In genomic region chr2:121102051-121102450, GRCm38 (mm10) we compare ENCODE assay signal across 8 mouse cellular contexts. TPM values are rescaled to one million over a fixed set of nuclear protein-coding genes. Genes with fewer than 3 reads are reported as not detected.
DNase-seq lines count a peak whose midpoint lies in the region; ATAC-seq and TF ChIP-seq lines count a peak whose summit lies in the region.

No protein-coding gene starts in this region.

- 13% methylated on average over 9 of the region's 9 CpGs for WGBS in kidney, adult 2 months
- 32% methylated on average over 9 of the region's 9 CpGs for WGBS in neural tube, embryonic 11.5 days

- in situ Hi-C loops in ES-E14 (cut with MboI; ENCODE audit: low sequenced_read_pairs in 2 of 2, unreplicated experiment in 2 of 2), result no loop called here

- H3K4me2 ChIP-seq in neural tube, embryonic 11.5 days (ENCODE audit: low read depth), result no peak overlapping the region

- ATAC-seq in neural tube, embryonic 11.5 days (ENCODE audit: insufficient read depth, low FRiP score, low TSS enrichment), result no peak

- no peaks in the 10 kb centered on the region for H3K9me3 ChIP-seq in ES-E14 (ENCODE audit: control insufficient read depth, insufficient read depth, low read depth, low read length)
- H3K9me3 ChIP-seq in neural tube, embryonic 11.5 days (ENCODE audit: control insufficient read depth, low read length), result no peaks in the 10 kb centered on the region

- no peak for TF ChIP-seq POLR2A in kidney, adult 2 months (IDR thresholded peaks at IDR 0.05; ENCODE audit: low read depth, low read length)

- H3K36me3 ChIP-seq in ES-E14 (ENCODE audit: control insufficient read depth, insufficient read depth, low read length, poor library complexity, severe bottlenecking), result no peaks in the 10 kb centered on the region
- H3K36me3 ChIP-seq in kidney, adult 2 months (ENCODE audit: control insufficient read depth, insufficient read depth, low read length), result no peaks in the 10 kb centered on the region
- no peaks in the 10 kb centered on the region for H3K36me3 ChIP-seq in neural tube, embryonic 11.5 days (ENCODE audit: control insufficient read depth, insufficient read depth, low read length)

- TF ChIP-seq CTCF in kidney, adult 2 months (conservative IDR thresholded peaks at IDR 0.05; ENCODE audit: insufficient read depth, insufficient read length, low read depth, low read length), result peak; percentile 70

- no peaks in the 10 kb centered on the region for H3K4me1 ChIP-seq in ES-E14 (ENCODE audit: control insufficient read depth in 2 of 2, insufficient read depth in 2 of 2, low read length in 2 of 2, poor library complexity in 1 of 2)
- no peaks in the 10 kb centered on the region; the same call in 1 of the 2 replicates for H3K4me1 ChIP-seq in kidney, adult 2 months (ENCODE audit: control insufficient read depth, insufficient read depth, low read length)
- H3K4me1 ChIP-seq in neural tube, embryonic 11.5 days (ENCODE audit: control insufficient read depth, insufficient read depth, low read length), result no peaks in the 10 kb centered on the region

- DNase-seq in 3134 (ENCODE audit: extremely low read depth, insufficient read length, low spot score) (peak; percentile 27), ES-E14 (ENCODE audit: low read depth, low spot score) (peak; percentile 41)
- peak; percentile 65 for DNase-seq in cerebellum, adult 11 months
- peak; percentile 56 to 88 for DNase-seq in frontal cortex, adult 2 months (ENCODE audit: extremely low spot score in 1 of 2, low spot score in 1 of 2)
- peak; percentile 77 for DNase-seq in kidney, adult 2 months
- DNase-seq in left cerebral cortex, postnatal 36 days (ENCODE audit: low spot score in 2 of 2), result peak; percentile 44 to 54
- peak; percentile 52 for DNase-seq in neural tube, embryonic 11.5 days (ENCODE audit: low spot score)
- DNase-seq in thymus, postnatal 25 days, result peak; percentile 59

- H3K27me3 ChIP-seq in kidney, adult 2 months (replicated peaks; ENCODE audit: control insufficient read depth, insufficient read depth, low read length), result no peaks in the 10 kb centered on the region
- no peaks in the 10 kb centered on the region for H3K27me3 ChIP-seq in neural tube, embryonic 11.5 days (ENCODE audit: control insufficient read depth, insufficient read depth, low read length)

- H3K27ac ChIP-seq in ES-E14 (ENCODE audit: insufficient read depth, low read depth, low read length, poor library complexity, severe bottlenecking), result no peak overlapping the region
- H3K27ac ChIP-seq in kidney, adult 2 months (ENCODE audit: insufficient read depth, low read depth, low read length), result no peak overlapping the region
- H3K27ac ChIP-seq in neural tube, embryonic 11.5 days (ENCODE audit: low read depth, low read length), result no peak overlapping the region

- no peak overlapping the region for H3K9ac ChIP-seq in ES-E14 (ENCODE audit: insufficient read depth, low read depth, low read length, poor library complexity, severe bottlenecking)
- H3K9ac ChIP-seq in neural tube, embryonic 11.5 days (ENCODE audit: low read length), result no peak overlapping the region

- H3K4me3 ChIP-seq in ES-E14 (ENCODE audit: insufficient read depth in 1 of 2, low read depth in 1 of 2, low read length in 2 of 2, poor library complexity in 1 of 2, severe bottlenecking in 1 of 2), result no peak overlapping the region
- no peak overlapping the region for H3K4me3 ChIP-seq in kidney, adult 2 months (ENCODE audit: insufficient read depth, low read depth, low read length)
- H3K4me3 ChIP-seq in neural tube, embryonic 11.5 days (ENCODE audit: low read depth, low read length), result no peak overlapping the region

- intact Hi-C loops in left cerebral cortex, postnatal 36 days (cut with DNase I), result loop anchor here (2.0 kb wide), 1 partner anchor 61 kb away; no protein-coding TSS in a partner anchor

TF ChIP-seq in ES-E14, 5 proteins besides CTCF, POLR2A, EP300 and RAD21:
- TF ChIP-seq ZC3H11A (IDR thresholded peaks at IDR 0.05; ENCODE audit: borderline replicate concordance, low read depth, low read length) (peak; percentile 88), MAFK (IDR thresholded peaks at IDR 0.05; ENCODE audit: insufficient read depth, low read depth, low read length) (no peak)

RNA-seq across cellular contexts. Expression of gene Tgm7, which starts 7.5 kb away (rescaled TPM):
- total RNA-seq in ES-E14 (2012; rRNA removed), result not detected in 2 replicates
- 0.69 and 0.78 TPM in 2 replicates for polyA plus RNA-seq in frontal cortex, adult 2 months (2012; rRNA removed)
- polyA plus RNA-seq in kidney, adult 2 months (2012; rRNA removed), result 0.08 and 0.15 TPM in 2 replicates
- under 1 TPM in 1 of 2 experiments, not detected in 1; 0.25 TPM for total RNA-seq in left cerebral cortex, postnatal 36 days (2021)
- polyA plus RNA-seq in neural tube, embryonic 11.5 days (2014; fragmentation: Nextera tagmentation; extraction: Ambion mirVana), result not detected in 2 replicates

RNA-seq across cellular contexts. Expression of gene Tgm5, which starts 16.4 kb away (rescaled TPM):
- not detected in 2 replicates for total RNA-seq in ES-E14 (2012; rRNA removed)
- polyA plus RNA-seq in frontal cortex, adult 2 months (2012; rRNA removed), result 0.04 TPM in 2 replicates
- 0.06 and 0.08 TPM in 2 replicates for polyA plus RNA-seq in kidney, adult 2 months (2012; rRNA removed)
- not detected for total RNA-seq in left cerebral cortex, postnatal 36 days (2021)
- 0.11 TPM in 1 of 2 replicates, not detected in the other for polyA plus RNA-seq in neural tube, embryonic 11.5 days (2014; fragmentation: Nextera tagmentation; extraction: Ambion mirVana)

RNA-seq across cellular contexts. Expression of gene Adal, which starts 38.2 kb away (rescaled TPM):
- total RNA-seq in ES-E14 (2012; rRNA removed), result 14.8 and 15.0 TPM in 2 replicates
- polyA plus RNA-seq in frontal cortex, adult 2 months (2012; rRNA removed), result 21.2 and 22.5 TPM in 2 replicates
- polyA plus RNA-seq in kidney, adult 2 months (2012; rRNA removed), result 5.6 and 8.0 TPM in 2 replicates
- total RNA-seq in left cerebral cortex, postnatal 36 days (2021), result 10 to 100 TPM; 16.6 to 19.9 TPM
- 33.6 and 35.6 TPM in 2 replicates for polyA plus RNA-seq in neural tube, embryonic 11.5 days (2014; fragmentation: Nextera tagmentation; extraction: Ambion mirVana)

RNA-seq across cellular contexts. Expression of gene Lcmt2, which starts 38.4 kb away (rescaled TPM):
- 12.5 and 15.0 TPM in 2 replicates for total RNA-seq in ES-E14 (2012; rRNA removed)
- 5.1 and 6.1 TPM in 2 replicates for polyA plus RNA-seq in frontal cortex, adult 2 months (2012; rRNA removed)
- polyA plus RNA-seq in kidney, adult 2 months (2012; rRNA removed), result 9.8 and 11.6 TPM in 2 replicates
- 1 to 10 TPM; 7.0 to 9.4 TPM for total RNA-seq in left cerebral cortex, postnatal 36 days (2021)
- 22.9 and 23.2 TPM in 2 replicates for polyA plus RNA-seq in neural tube, embryonic 11.5 days (2014; fragmentation: Nextera tagmentation; extraction: Ambion mirVana)

Comparison
In these comparisons a context has a peak if more than half of its experiments do, and no peak if none do; other contexts are left out.
1. DNase-seq: peak in every context shown above with its lines; median percentile 77 in kidney, adult 2 months; 72 in frontal cortex, adult 2 months; 65 in cerebellum, adult 11 months; 59 in thymus, postnatal 25 days; 52 in neural tube, embryonic 11.5 days; 49 in left cerebral cortex, postnatal 36 days; 41 in ES-E14; 27 in 3134.